8 mouse cellular contexts compared by ENCODE assay signal in the genomic region with DNA sequence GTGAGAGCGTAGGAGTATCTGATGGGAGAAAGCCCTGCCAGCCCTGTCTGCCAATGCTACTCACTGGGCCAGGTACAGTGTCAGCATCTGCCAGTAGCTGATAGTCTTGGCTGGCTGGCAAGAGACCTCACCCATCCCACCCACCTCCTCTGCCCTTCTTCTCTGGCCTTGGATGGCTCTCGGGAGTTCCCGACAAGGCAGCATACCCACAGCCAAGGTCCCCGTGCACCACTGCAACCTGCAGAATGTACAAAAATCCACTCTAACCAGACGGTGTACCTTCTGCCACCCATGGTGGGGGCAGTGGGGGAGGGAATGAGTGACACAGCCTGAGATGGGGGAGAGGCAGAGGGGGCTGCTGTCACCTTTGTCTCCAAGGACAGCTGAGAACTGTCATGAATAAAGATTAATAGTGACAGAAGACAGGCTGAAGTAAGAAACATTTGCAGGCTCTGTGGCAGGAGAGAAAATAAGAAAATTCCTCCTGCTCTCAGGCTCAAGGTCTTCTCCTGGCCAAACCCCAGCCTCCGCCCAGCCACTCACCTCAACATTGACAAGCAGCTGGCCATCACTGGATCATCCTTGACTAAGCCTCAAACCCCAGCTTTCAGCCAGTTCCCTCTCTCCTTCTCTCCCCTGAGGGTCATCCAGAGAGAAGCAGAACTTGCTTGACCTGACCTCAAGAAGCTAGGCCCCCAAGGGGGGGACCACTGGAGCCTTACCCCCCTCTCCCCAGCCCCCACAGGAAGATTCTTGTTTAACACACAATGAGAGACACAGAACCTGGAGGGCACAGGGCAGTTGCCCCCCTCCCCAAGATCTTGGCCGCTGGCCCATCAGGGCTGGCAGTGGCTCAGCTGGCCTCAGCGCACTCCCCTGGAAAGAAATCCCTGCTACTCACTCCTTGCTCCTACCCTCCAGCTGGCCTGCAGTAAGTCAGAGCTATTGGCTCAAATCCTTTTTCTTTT.
DNase-seq lines count a peak whose midpoint lies in the region; ATAC-seq and TF ChIP-seq lines count a peak whose summit lies in the region.

No protein-coding gene starts in this region.

- no peak for TF ChIP-seq CTCF in stomach, postnatal 0 days (IDR thresholded peaks at IDR 0.05; ENCODE audit: low read depth)

- H3K9me3 ChIP-seq in limb, embryonic 13.5 days: no peaks in the 10 kb centered on the region
- H3K9me3 ChIP-seq in stomach, postnatal 0 days (ENCODE audit: control insufficient read depth, low read length): no peaks in the 10 kb centered on the region

- H3K4me2 ChIP-seq in limb, embryonic 13.5 days (replicated peaks): peak overlapping the region; percentile 30; the same call in 1 of the 2 replicates
- no peak overlapping the region; the same call in 1 of the 2 replicates for H3K4me2 ChIP-seq in stomach, postnatal 0 days (replicated peaks; ENCODE audit: low read depth)

- intact Hi-C loops in heart, postnatal 36 days (cut with DNase I): no loop called here

- peak; percentile 49; the same call in 1 of the 2 replicates for ATAC-seq in limb, embryonic 13.5 days (ENCODE audit: low FRiP score, low read depth)
- peak; percentile 45; the same call in 1 of the 2 replicates for ATAC-seq in stomach, postnatal 0 days (ENCODE audit: low FRiP score, low TSS enrichment)
- no peak for ATAC-seq in activated CD4-positive, CD25-positive, alpha-beta regulatory T cell, adult 4 months

- peaks cover 59% of the 10 kb centered on the region for H3K4me1 ChIP-seq in limb, embryonic 13.5 days
- H3K4me1 ChIP-seq in stomach, postnatal 0 days (replicated peaks; ENCODE audit: control insufficient read depth, insufficient read depth): 0 out of 2 replicates have a peak, but pooled peaks cover 7% of the 10 kb centered on the region

- no peak overlapping the region for H3K4me3 ChIP-seq in limb, embryonic 13.5 days
- no peak overlapping the region for H3K4me3 ChIP-seq in stomach, postnatal 0 days (ENCODE audit: low read depth, low read length)

- no peak for TF ChIP-seq EP300 in stomach, postnatal 0 days (optimal IDR thresholded peaks at IDR 0.05)

- H3K27ac ChIP-seq in limb, embryonic 13.5 days: 0 out of 2 replicates have a peak overlapping the region, but pooled peaks have one; percentile 2
- H3K27ac ChIP-seq in stomach, postnatal 0 days (replicated peaks): no peak overlapping the region

- H3K9ac ChIP-seq in limb, embryonic 13.5 days: no peak overlapping the region
- H3K9ac ChIP-seq in stomach, postnatal 0 days (ENCODE audit: low read length): no peak overlapping the region

- WGBS in limb, embryonic 13.5 days: 53% methylated on average over 8 of the region's 8 CpGs
- WGBS in stomach, postnatal 0 days: 40% methylated on average over 8 of the region's 8 CpGs

- no peaks in the 10 kb centered on the region for H3K36me3 ChIP-seq in limb, embryonic 13.5 days
- no peaks in the 10 kb centered on the region for H3K36me3 ChIP-seq in stomach, postnatal 0 days (ENCODE audit: control insufficient read depth, insufficient read depth, low read length)

- DNase-seq in retina, postnatal 1 day: peak; percentile 69
- no peak for DNase-seq in retina, embryonic 14.5 days (ENCODE audit: low spot score)
- DNase-seq in cerebellum, postnatal 4 days (ENCODE audit: low spot score in 2 of 2): peak; percentile 57 to 86
- DNase-seq in heart, postnatal 36 days: peak; percentile 53 to 61
- peak; percentile 46 for DNase-seq in stomach, postnatal 0 days (ENCODE audit: low spot score)
- DNase-seq in left cerebral cortex, adult 8-10 months (ENCODE audit: low spot score in 2 of 2): no peak

- H3K27me3 ChIP-seq in limb, embryonic 13.5 days: peaks cover 26% of the 10 kb centered on the region
- no peaks in the 10 kb centered on the region for H3K27me3 ChIP-seq in stomach, postnatal 0 days (ENCODE audit: control insufficient read depth, insufficient read depth, low read length)

Comparison
In these comparisons a context has a peak if more than half of its experiments do, and no peak if none do; other contexts are left out.
1. DNase-seq: peak in retina, postnatal 1 day (single experiment), cerebellum, postnatal 4 days (2 of 2), heart, postnatal 36 days (2 of 2) and stomach, postnatal 0 days (single experiment); none in retina, embryonic 14.5 days (single experiment) and left cerebral cortex, adult 8-10 months (0 of 2).